Mouse (Mus musculus): ENCODE results near the gene Mpzl1. TPM values are rescaled to one million over a fixed set of nuclear protein-coding genes. Genes with fewer than 3 reads are reported as not detected.

Mpzl1 gene
- polyA plus RNA-seq, 1 experiment from 2014 or later, result 196 TPM

DNA sequence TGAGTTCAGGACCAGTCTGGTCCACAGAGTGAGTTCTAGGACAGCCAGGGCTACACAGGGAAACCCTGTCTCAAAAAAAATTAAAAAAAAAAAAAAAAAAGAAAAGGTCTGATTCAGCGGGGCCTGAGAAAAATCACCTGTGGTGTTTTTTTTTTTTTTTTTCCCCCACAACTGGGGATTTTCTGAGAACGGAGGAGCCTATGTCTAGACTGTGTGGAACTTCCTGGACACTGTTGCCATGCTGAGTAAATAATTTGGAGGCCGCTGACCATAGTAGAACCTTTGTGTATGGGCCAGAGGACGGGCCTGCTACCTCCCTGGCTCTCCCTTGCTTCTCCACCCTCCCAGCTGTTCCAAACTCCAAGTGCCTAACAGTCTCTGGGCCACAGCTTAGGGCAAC is 34.6 kb upstream of the Mpzl1 start:
- ATAC-seq (ENCODE audit: low FRiP score, low read depth), result no peak
- no peak overlapping the region for H3K4me3 ChIP-seq
- no peaks in the 10 kb centered on the region for H3K27me3 ChIP-seq
- peaks cover 2% of the 10 kb centered on the region; the same call in 1 of the 2 replicates for H3K4me1 ChIP-seq
- no peaks in the 10 kb centered on the region for H3K9me3 ChIP-seq
- WGBS, result 62% methylated on average over 4 of the region's 4 CpGs
- H3K27ac ChIP-seq, result no peak overlapping the region
- H3K4me2 ChIP-seq (replicated peaks), result no peak overlapping the region
- H3K9ac ChIP-seq, result no peak overlapping the region
- H3K36me3 ChIP-seq, result no peaks in the 10 kb centered on the region

DNA sequence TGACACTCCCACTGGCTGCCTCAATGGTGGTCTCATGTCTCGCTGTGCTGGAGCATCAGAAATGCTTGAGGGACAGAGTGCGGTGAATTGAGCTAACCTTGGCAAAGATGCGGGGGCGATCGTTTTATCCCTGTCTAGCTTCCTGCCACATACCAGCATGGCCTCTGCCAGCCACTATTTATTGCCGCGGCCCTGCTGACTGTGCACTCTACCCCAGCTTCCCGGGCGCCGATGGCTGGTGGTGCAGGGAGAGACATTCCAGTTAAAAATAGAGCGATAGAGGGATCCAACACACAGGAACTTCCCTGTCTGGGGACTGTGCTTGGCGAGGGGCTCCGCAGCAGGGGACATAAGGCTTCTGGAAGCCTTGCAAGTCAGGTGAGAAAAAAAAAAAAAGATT is 33.0 kb upstream of the Mpzl1 start:
- Histone ChIP-seq H3K4me2 (replicated peaks) (0 out of 2 replicates have a peak overlapping the region, but pooled peaks have one; percentile 7), H3K4me1 (peaks cover 11% of the 10 kb centered on the region), H3K9me3 (no peaks in the 10 kb centered on the region), H3K9ac (no peak overlapping the region), H3K27ac (no peak overlapping the region), H3K36me3 (no peaks in the 10 kb centered on the region), H3K4me3 (no peak overlapping the region), H3K27me3 (no peaks in the 10 kb centered on the region)
- no peak for ATAC-seq (ENCODE audit: low FRiP score, low read depth)
- 34% methylated on average over 13 of the region's 13 CpGs for WGBS

DNA sequence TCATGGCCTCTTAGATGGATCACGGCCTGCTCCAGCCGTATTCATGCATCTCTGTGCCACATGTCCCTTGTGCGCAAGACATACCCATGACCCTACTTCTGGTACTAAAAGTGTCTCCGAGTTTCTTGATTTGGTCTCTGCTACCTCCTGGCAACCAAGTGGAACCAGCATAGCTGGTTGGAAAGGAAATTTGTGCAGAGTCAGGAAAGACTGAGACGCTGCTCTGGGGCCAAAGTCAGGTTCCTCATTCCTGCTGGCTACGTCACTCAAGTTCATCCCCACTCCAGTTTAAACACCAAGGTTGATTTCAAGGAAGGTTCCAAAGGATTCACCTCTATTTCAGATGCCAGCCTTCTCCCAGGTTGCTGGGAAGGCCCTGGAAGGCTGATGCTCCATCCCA is 32.6 kb upstream of the Mpzl1 start:
- Histone ChIP-seq H3K27me3 (no peaks in the 10 kb centered on the region), H3K36me3 (no peaks in the 10 kb centered on the region), H3K4me1 (peaks cover 11% of the 10 kb centered on the region), H3K9ac (no peak overlapping the region), H3K4me3 (no peak overlapping the region), H3K9me3 (no peaks in the 10 kb centered on the region), H3K27ac (no peak overlapping the region), H3K4me2 (replicated peaks) (no peak overlapping the region)
- 91% methylated on average over 6 of the region's 6 CpGs for WGBS
- no peak for ATAC-seq (ENCODE audit: low FRiP score, low read depth)

DNA sequence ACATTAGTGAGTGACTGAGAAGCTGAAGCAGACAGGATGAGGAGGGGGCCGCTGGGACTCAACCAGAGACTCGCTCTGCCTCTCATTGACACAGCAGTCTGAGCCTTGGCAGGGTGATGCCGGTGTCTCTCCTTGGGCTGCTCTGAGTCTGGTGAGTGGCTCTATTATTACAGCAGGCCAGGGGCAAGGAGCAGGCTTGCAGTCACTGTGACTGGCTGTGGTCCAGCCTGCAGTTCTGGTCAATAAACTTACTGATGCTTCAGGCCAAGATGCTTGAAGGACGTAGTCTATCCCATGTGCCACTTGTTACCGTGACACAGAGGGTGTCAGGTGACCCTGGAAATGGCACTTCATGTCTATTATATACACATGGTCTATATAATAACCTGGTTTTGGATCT is 31.4 kb upstream of the Mpzl1 start:
- 66% methylated on average over 5 of the region's 5 CpGs for WGBS
- ATAC-seq (ENCODE audit: low FRiP score, low read depth), result no peak
- H3K4me2 ChIP-seq (replicated peaks), result no peak overlapping the region

DNA sequence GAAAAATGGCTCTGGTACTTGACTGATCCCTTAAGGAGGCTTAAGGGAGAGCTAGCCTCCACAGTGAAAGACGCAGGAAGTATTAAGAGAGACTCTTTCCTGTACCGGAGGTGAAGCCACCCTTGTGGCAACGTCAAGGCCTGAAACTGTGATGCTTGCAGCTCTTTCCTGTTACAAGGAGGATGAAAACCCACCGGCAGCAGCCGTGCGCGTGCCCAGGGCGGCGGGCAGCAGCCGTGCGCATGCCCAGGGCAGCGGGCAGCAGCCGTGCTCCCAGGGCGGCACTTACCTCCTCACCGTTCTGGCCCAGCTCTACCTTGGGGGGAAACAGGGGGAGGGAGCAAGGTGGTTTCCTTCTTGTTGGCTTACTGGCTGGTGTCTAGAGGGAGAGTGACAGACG is 28.9 kb upstream of the Mpzl1 start:
- Histone ChIP-seq H3K36me3 (no peaks in the 10 kb centered on the region), H3K4me3 (no peak overlapping the region), H3K27me3 (no peaks in the 10 kb centered on the region), H3K4me2 (replicated peaks) (no peak overlapping the region), H3K9me3 (no peaks in the 10 kb centered on the region), H3K9ac (peak overlapping the region; percentile 39), H3K4me1 (peaks cover 11% of the 10 kb centered on the region), H3K27ac (no peak overlapping the region)
- WGBS, result 74% methylated on average over 16 of the region's 16 CpGs
- no peak for ATAC-seq (ENCODE audit: low FRiP score, low read depth)

More for the DNA sequence above, 31.4 kb upstream of the Mpzl1 start:
- H3K36me3 ChIP-seq, result no peaks in the 10 kb centered on the region
- H3K4me3 ChIP-seq, result no peak overlapping the region
- H3K9ac ChIP-seq, result no peak overlapping the region
- no peaks in the 10 kb centered on the region for H3K27me3 ChIP-seq
- H3K9me3 ChIP-seq, result no peaks in the 10 kb centered on the region
- no peak overlapping the region for H3K27ac ChIP-seq
- peaks cover 11% of the 10 kb centered on the region for H3K4me1 ChIP-seq

DNA sequence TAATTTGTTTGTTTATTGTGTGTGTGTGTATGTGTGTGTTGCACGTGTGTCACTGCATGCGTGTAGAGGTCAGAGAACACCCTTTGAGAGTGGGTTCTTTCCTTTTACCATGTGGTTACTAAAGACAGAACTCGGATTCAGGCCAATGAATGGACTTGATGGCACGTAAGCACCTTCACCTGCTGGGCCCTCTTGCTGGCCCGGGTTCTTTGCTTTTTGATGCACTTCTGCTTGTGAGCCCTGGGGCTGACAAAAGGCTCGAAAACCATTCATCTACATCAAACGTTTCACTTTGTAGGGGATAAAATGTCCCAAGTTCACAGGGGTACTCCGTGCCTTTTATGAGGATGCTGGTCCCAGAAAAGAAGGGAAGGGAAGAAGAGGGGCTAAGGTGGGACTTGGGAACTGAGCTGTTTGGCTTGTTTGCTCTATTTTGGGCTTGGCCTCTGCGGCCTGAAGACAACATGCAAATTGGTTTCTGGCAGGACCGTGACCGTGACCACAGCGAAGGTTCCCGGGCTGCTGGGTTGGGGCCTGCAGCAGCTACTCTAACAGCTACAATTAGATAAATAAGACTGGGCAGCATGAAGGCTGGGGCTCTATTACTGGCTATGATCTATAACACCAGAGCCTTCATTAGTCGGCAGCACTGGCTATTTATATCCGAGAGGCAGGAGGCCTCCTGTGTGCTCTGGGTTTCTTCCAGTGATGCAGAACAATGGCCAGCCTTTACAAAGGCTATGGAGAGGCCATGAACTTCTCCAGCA is 28.3 kb upstream of the Mpzl1 start:
- no peak overlapping the region for H3K27ac ChIP-seq
- no peak for ATAC-seq (ENCODE audit: low FRiP score, low read depth)

DNA sequence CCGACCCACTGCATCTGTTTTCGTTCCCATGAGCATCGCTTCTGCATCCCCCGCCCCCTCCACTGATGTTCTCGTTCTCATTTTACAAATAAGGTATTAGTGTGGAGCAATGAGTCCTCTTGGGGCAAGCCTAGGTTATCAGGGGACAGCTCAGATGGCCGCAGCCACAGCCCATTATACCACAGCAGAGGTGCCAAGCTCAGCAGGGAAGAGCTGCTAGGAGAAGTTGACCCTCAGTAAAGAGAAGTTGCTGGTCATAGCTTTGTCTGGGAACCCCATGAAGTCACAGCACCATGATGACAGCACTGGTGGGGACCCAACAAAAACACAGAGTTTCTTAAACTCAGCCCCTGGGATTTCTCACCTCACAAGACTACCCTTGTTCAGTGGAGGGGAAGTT is 27.4 kb upstream of the Mpzl1 start:
- 71% methylated on average over 6 of the region's 6 CpGs for WGBS
- H3K4me2 ChIP-seq (replicated peaks), result no peak overlapping the region
- ATAC-seq (ENCODE audit: low FRiP score, low read depth), result no peak
- peaks cover 9% of the 10 kb centered on the region for H3K36me3 ChIP-seq
- H3K4me1 ChIP-seq, result peaks cover 9% of the 10 kb centered on the region
- H3K9ac ChIP-seq, result no peak overlapping the region
- no peaks in the 10 kb centered on the region for H3K27me3 ChIP-seq
- H3K9me3 ChIP-seq, result no peaks in the 10 kb centered on the region
- H3K4me3 ChIP-seq, result no peak overlapping the region
- H3K27ac ChIP-seq, result no peak overlapping the region

More for the DNA sequence above, 28.3 kb upstream of the Mpzl1 start:
- Histone ChIP-seq H3K36me3 (peaks cover 4% of the 10 kb centered on the region; the same call in 1 of the 2 replicates), H3K27me3 (no peaks in the 10 kb centered on the region), H3K4me2 (replicated peaks) (no peak overlapping the region), H3K9ac (no peak overlapping the region), H3K4me1 (peaks cover 11% of the 10 kb centered on the region), H3K4me3 (no peak overlapping the region), H3K9me3 (no peaks in the 10 kb centered on the region)
- 60% methylated on average over 15 of the region's 15 CpGs for WGBS

DNA sequence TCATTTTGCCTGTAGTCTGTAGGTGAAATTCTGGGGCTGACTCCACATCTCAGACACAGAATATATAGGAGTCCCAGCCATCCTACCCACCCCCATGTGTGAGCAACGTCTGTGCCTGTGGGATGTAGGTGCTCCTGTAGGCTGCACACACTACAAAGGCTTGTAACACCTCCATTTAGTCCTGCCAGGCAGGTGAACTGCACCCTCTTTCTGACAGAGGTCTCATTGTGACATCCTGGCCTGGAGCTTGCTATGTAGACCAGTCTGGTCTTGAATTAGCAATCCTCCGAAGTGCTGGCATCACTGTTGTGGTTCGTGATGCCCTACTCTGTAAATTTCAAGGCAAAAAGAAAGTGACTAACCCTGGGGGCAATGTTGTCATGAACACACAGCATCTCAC is 26.9 kb upstream of the Mpzl1 start:
- 53% methylated on average over 3 of the region's 3 CpGs for WGBS
- peaks cover 9% of the 10 kb centered on the region for H3K36me3 ChIP-seq
- no peak overlapping the region for H3K4me3 ChIP-seq
- ATAC-seq (ENCODE audit: low FRiP score, low read depth), result peak; percentile 29; the same call in 1 of the 2 replicates
- H3K27ac ChIP-seq, result no peak overlapping the region
- H3K9ac ChIP-seq, result no peak overlapping the region
- H3K27me3 ChIP-seq, result no peaks in the 10 kb centered on the region
- H3K9me3 ChIP-seq, result no peaks in the 10 kb centered on the region
- H3K4me2 ChIP-seq (replicated peaks), result no peak overlapping the region
- H3K4me1 ChIP-seq, result peaks cover 9% of the 10 kb centered on the region

DNA sequence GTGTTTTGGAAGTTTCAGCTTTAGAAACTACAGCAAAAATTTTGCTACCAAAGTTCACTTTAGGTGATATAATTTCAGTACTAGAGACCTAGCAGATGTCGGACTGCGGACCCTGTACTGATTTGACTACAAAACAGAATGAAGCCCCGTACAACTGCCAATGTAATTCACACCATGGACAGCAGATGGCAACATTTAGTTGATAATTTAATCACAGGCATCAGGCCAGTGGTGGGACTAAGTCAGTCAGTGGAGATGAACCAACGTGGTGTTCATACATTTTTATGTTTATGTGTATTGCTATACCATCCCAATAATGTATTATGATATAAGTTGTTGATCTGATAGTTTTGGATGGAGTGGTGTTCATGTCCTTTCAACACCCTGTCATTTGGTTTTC is 26.4 kb upstream of the Mpzl1 start:
- peaks cover 10% of the 10 kb centered on the region for H3K36me3 ChIP-seq
- H3K27me3 ChIP-seq, result no peaks in the 10 kb centered on the region
- H3K4me1 ChIP-seq, result peaks cover 9% of the 10 kb centered on the region
- WGBS, result 17% methylated on average over 4 of the region's 4 CpGs
- no peak overlapping the region for H3K4me2 ChIP-seq (replicated peaks)
- no peak overlapping the region for H3K4me3 ChIP-seq
- H3K27ac ChIP-seq, result no peak overlapping the region
- H3K9ac ChIP-seq, result no peak overlapping the region
- H3K9me3 ChIP-seq, result no peaks in the 10 kb centered on the region
- peak; percentile 69 for ATAC-seq (ENCODE audit: low FRiP score, low read depth)

DNA sequence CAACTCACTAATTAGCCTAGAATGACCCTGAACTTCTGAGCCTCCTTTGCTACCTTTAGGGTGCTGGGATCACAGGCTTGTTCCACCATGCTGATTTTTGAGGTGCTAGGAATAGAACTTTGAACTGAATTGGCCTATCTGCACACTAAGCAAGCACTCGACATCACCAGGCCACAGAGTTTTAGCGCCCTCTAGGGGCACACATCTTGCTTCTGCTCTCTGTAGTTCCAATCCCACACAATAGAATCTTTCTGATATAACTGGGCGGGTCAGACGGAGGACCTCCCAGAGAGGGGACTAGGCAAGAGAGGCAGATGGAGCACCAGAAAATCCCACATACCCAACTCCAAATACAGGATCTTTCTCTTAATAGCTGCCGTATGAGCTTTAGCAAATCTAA is 24.3 kb upstream of the Mpzl1 start:
- Histone ChIP-seq H3K27ac (no peak overlapping the region), H3K9ac (no peak overlapping the region), H3K4me1 (peaks cover 9% of the 10 kb centered on the region), H3K27me3 (no peaks in the 10 kb centered on the region), H3K4me2 (replicated peaks) (no peak overlapping the region), H3K4me3 (no peak overlapping the region), H3K9me3 (no peaks in the 10 kb centered on the region), H3K36me3 (peaks cover 19% of the 10 kb centered on the region)
- 40% methylated on average over 5 of the region's 5 CpGs for WGBS
- 0 out of 2 replicates have a peak, but pooled peaks have one; percentile 34 for ATAC-seq (ENCODE audit: low FRiP score, low read depth)

DNA sequence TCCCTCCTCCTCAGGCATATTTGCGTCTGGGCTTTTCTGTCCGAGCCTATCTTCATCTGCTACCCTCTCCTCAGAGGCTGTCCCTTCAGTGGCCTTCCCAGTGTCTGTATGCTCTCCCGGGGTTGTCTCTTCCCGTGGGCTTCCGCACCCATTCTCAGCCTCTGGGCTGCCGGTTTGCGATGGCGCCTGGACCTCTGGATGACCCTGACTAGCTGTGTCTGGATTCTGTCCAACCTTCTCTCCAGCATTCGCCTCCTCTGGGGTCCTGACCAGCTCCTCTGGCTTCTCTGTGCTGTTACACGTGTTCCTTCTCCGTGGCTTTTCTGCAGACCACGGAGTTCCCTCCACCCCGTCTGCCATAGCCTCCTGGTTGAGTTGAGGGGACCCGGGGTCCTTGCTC is 21.1 kb upstream of the Mpzl1 start:
- ATAC-seq (ENCODE audit: low FRiP score, low read depth), result no peak
- H3K4me2 ChIP-seq (replicated peaks), result no peak overlapping the region
- WGBS, result 79% methylated on average over 14 of the region's 14 CpGs

DNA sequence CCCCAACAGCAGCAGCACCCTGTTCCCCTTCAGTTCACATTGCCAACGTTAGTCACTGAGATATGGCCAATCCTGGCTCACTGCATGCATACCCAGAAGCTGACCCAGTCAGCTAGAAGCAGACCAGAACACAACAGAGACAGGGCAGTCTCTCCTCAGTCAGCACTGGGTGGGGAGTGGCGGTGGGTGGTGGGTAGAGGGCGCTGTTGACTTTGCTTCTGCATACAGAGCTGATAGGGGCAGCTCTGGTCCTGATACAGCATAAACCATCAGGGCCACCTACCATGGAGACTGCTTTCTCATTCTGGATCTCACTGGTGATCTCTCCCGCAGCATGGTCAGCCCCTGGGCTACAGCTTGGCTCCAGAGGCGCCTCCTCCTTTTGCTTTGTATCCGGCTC is 20.7 kb upstream of the Mpzl1 start:
- no peak overlapping the region for H3K4me3 ChIP-seq
- no peaks in the 10 kb centered on the region for H3K27me3 ChIP-seq
- ATAC-seq (ENCODE audit: low FRiP score, low read depth), result no peak
- H3K4me1 ChIP-seq, result no peaks in the 10 kb centered on the region
- no peak overlapping the region for H3K27ac ChIP-seq
- no peak overlapping the region for H3K9ac ChIP-seq
- WGBS, result 71% methylated on average over 6 of the region's 6 CpGs
- peaks cover 19% of the 10 kb centered on the region for H3K36me3 ChIP-seq
- no peaks in the 10 kb centered on the region for H3K9me3 ChIP-seq
- H3K4me2 ChIP-seq (replicated peaks), result no peak overlapping the region

More for the DNA sequence above, 21.1 kb upstream of the Mpzl1 start:
- Histone ChIP-seq H3K27me3 (no peaks in the 10 kb centered on the region), H3K4me3 (no peak overlapping the region), H3K4me1 (no peaks in the 10 kb centered on the region), H3K36me3 (peaks cover 19% of the 10 kb centered on the region), H3K9ac (no peak overlapping the region), H3K9me3 (no peaks in the 10 kb centered on the region), H3K27ac (no peak overlapping the region)

All from limb, embryonic 13.5 days (tissue).